Mouse (Mus musculus) stomach, embryonic 16.5 days (tissue): ENCODE measurements around the gene Dmtf1. TPM values are rescaled to one million over a fixed set of nuclear protein-coding genes. Genes with fewer than 3 reads are reported as not detected.
"Not testable (repeated sequence)": the region's sequence is repeated elsewhere in the genome, so short reads cannot be mapped to it uniquely, and the experiment has no call there.

ENCODE experiments used
- ATAC-seq: fragments of 200-750 bp; cut with Nextera tagmentation; 2 replicates; pipeline ENCODE4 v1.8.0; 2017; ENCODE audit warnings: moderate number of reproducible peaks, moderate TSS enrichment; ENCODE audit not compliant: insufficient read depth, low FRiP score
- H3K27ac ChIP-seq: fragments of 300-500 bp; sonication (generic); 2 replicates; pipeline ENCODE4 v1.5.1; 2014; ENCODE audit warnings: low read length
- H3K27me3 ChIP-seq: fragments of 300-500 bp; sonication (generic); 2 replicates; pipeline ENCODE4 v1.6.1; 2014; ENCODE audit warnings: low read length, control low read depth, mixed read lengths; ENCODE audit not compliant: control insufficient read depth, insufficient read depth
- H3K36me3 ChIP-seq: fragments of 300-500 bp; sonication (generic); 2 replicates; pipeline ENCODE4 v1.6.1; 2014; ENCODE audit warnings: low read length; ENCODE audit not compliant: control insufficient read depth, insufficient read depth
- H3K4me1 ChIP-seq: fragments of 300-500 bp; sonication (generic); 2 replicates; pipeline ENCODE4 v1.6.1; 2014; ENCODE audit warnings: low read length, control low read depth, mixed read lengths; ENCODE audit not compliant: control insufficient read depth, insufficient read depth
- H3K4me2 ChIP-seq: fragments of 300-500 bp; sonication (generic); 2 replicates; pipeline ENCODE4 v1.6.1; 2014; ENCODE audit warnings: low read depth, low read length, mixed read lengths
- H3K4me3 ChIP-seq: fragments of 300-500 bp; sonication (generic); replicated peaks from 2 replicates; pipeline ENCODE4 v1.5.1; 2014; ENCODE audit warnings: mild to moderate bottlenecking, low read length
- H3K9ac ChIP-seq: fragments of 300-500 bp; sonication (generic); 2 replicates; pipeline ENCODE4 v1.6.1; 2014; ENCODE audit warnings: low read length
- H3K9me3 ChIP-seq: fragments of 300-500 bp; sonication (generic); replicated peaks from 2 replicates; pipeline ENCODE4 v1.6.1; 2016; ENCODE audit warnings: low read length, control low read depth; ENCODE audit not compliant: control insufficient read depth
- WGBS: fragments of 180-500 bp; shearing (Covaris S2); extraction: QIAGEN DNeasy Blood & Tissue Kit; methylation state at CpG from one replicate; pipeline ENCODE4 v1.1.7; 2014; 5-methylcytosine and 5-hydroxymethylcytosine counted together
- polyA plus RNA-seq: library from polyadenylated mRNA; unstranded; fragments of >200 nt; fragmentation: Nextera tagmentation; extraction: Ambion mirVana; gene quantifications from 2 replicates; pipeline ENCODE4 v1.2.1, GENCODE M21; 2015

Dmtf1 gene
- polyA plus RNA-seq = 38.0 and 41.7 TPM in 2 replicates

DNA sequence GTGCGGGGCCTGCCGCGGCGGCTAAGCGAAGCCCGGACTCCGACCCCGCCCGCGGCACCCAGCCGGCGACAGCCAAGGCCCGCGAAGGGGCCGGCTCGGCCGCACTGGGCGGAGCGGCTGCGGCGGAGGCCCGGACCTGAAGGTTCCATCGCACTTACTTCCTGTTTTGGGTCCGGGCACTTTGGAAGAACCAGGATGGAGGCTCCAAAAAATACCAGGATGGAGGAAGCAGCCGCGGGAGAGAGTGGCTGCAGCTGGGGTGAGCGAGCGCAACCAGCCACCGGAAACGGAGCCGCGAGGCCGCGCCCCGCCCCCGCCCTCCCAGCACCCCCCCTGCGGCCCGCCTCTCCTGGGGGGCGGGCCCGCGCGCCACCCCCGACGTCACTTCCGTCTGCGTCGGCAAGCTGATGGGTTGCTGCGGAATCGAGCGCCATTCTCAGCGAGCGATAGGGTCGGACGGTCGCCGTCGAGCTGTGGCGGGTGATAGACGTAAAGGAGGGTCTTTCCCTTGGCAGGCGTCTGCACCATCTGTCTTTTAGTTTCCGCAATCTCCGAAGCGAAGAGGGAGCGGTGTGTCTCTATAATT lies at the start of gene Dmtf1:
TSS of gene Dmtf1 (minus strand) at position 321 of the 586 bp plus-strand sequence.
- H3K9me3 ChIP-seq = no peaks in the 10 kb centered on the region
- peak within 1 kb of the TSS; percentile 100 for H3K27ac ChIP-seq
- under 1% methylated on average over 60 of the region's 64 CpGs for WGBS
- peak; percentile 97 for ATAC-seq
- no peaks in the 10 kb centered on the region for H3K36me3 ChIP-seq
- no peaks in the 10 kb centered on the region for H3K27me3 ChIP-seq
- peak within 1 kb of the TSS; percentile 99 for H3K9ac ChIP-seq
- H3K4me1 ChIP-seq = peaks cover 7% of the 10 kb centered on the region; the same call in 1 of the 2 replicates
- peak within 1 kb of the TSS; percentile 91 for H3K4me2 ChIP-seq
- H3K4me3 ChIP-seq = peak within 1 kb of the TSS; percentile 95

DNA sequence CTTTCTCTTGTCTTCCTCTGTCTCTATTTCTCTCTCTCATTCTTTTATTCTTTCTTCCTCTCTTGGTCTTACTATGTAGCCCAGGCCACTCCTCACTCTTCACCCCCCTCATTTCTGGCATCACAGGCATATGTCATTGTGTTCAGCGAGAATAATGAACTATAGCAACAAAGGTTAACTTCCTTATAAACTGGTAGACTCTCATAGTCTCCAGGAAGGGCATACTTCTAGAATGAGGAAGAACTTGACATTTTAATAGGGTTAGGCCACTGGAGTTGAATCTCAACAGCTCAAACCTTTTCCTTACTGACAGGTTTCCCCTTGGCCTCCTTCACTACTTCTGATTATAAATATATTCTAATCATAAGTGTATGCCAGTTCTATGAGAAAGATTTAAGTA lies 24.9 kb upstream of the Dmtf1 start:
- Histone ChIP-seq H3K4me1 (no peaks in the 10 kb centered on the region), H3K9me3 (no peaks in the 10 kb centered on the region), H3K27ac (no peak overlapping the region), H3K36me3 (no peaks in the 10 kb centered on the region), H3K4me2 (no peak overlapping the region), H3K4me3 (no peak overlapping the region), H3K9ac (no peak overlapping the region), H3K27me3 (no peaks in the 10 kb centered on the region)
- no peak for ATAC-seq
- 74% methylated on average over 1 of the region's 1 CpGs for WGBS

- no peak overlapping the region for H3K9ac ChIP-seq
- H3K27me3 ChIP-seq = no peaks in the 10 kb centered on the region
- H3K4me3 ChIP-seq = no peak overlapping the region
- H3K27ac ChIP-seq = no peak overlapping the region
- WGBS = 71% methylated on average over 2 of the region's 2 CpGs
- no peaks in the 10 kb centered on the region for H3K36me3 ChIP-seq
- H3K4me2 ChIP-seq = no peak overlapping the region
- no peak for ATAC-seq
- H3K4me1 ChIP-seq = no peaks in the 10 kb centered on the region
- H3K9me3 ChIP-seq = no peaks in the 10 kb centered on the region
Measured at GRCm38 (mm10) chr5:9173295-9173694, 11.7 kb upstream of the Dmtf1 start.

- H3K36me3 ChIP-seq, H3K9me3 ChIP-seq, H3K9ac ChIP-seq, H3K27ac ChIP-seq, H3K27me3 ChIP-seq, H3K4me2 ChIP-seq, H3K4me3 ChIP-seq, ATAC-seq, H3K4me1 ChIP-seq: not testable (repeated sequence)
- 81% methylated on average over 4 of the region's 5 CpGs for WGBS
Measured at GRCm38 (mm10) chr5:9169328-9170005, 7.9 kb upstream of the Dmtf1 start.

DNA sequence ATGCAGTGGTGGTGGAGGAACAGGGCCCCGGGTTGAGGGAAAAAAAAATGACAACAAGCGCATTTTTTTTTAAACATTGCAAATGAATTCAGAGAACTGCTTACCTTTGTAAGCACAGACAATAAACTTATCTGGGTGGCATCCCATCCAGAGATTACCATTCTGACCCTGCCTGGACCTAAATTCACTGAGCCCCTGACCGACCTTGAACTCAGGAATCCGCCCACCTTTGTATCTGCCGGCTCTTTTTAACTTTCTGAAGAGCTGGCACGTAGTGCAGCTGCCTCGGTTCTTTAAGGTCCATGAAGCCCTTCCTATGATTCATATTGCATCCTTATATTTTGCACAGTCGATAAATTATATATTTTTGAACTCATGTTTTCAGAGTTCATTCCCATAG lies 4.8 kb upstream of the Dmtf1 start:
- Histone ChIP-seq H3K9ac (no peak overlapping the region), H3K36me3 (no peaks in the 10 kb centered on the region), H3K9me3 (no peaks in the 10 kb centered on the region), H3K4me3 (no peak overlapping the region), H3K27ac (no peak overlapping the region), H3K27me3 (no peaks in the 10 kb centered on the region), H3K4me2 (no peak overlapping the region), H3K4me1 (0 out of 2 replicates have a peak, but pooled peaks cover 3% of the 10 kb centered on the region)
- no peak for ATAC-seq
- WGBS = 62% methylated on average over 8 of the region's 8 CpGs

GRCm38 (mm10) chr5:9165151-9165550 lies 3.6 kb upstream of the Dmtf1 start:
- not testable (repeated sequence) for H3K27me3 ChIP-seq, H3K4me1 ChIP-seq, ATAC-seq, H3K27ac ChIP-seq, H3K36me3 ChIP-seq, H3K9me3 ChIP-seq, H3K4me2 ChIP-seq, H3K4me3 ChIP-seq, H3K9ac ChIP-seq
- whole genome bisulfite sequencing = 86% methylated on average over 10 of the region's 10 CpGs

- no peaks in the 10 kb centered on the region for H3K27me3 ChIP-seq
- no peak overlapping the region for H3K4me2 ChIP-seq
- H3K9ac ChIP-seq = no peak overlapping the region
- ATAC-seq = no peak
- H3K27ac ChIP-seq = no peak overlapping the region
- H3K4me3 ChIP-seq = no peak overlapping the region
- H3K36me3 ChIP-seq = no peaks in the 10 kb centered on the region
- no peaks in the 10 kb centered on the region for H3K9me3 ChIP-seq
- WGBS = 93% methylated on average over 3 of the region's 3 CpGs
- peaks cover 7% of the 10 kb centered on the region; the same call in 1 of the 2 replicates for H3K4me1 ChIP-seq
Measured at GRCm38 (mm10) chr5:9163411-9163810, 1.8 kb upstream of the Dmtf1 start.

- H3K36me3 ChIP-seq = no peaks in the 10 kb centered on the region
- no peak for ATAC-seq
- peak overlapping the region; percentile 100 for H3K27ac ChIP-seq
- H3K9ac ChIP-seq = peak overlapping the region; percentile 75
- H3K4me3 ChIP-seq = peak overlapping the region; percentile 95
- peaks cover 7% of the 10 kb centered on the region; the same call in 1 of the 2 replicates for H3K4me1 ChIP-seq
- H3K9me3 ChIP-seq = no peaks in the 10 kb centered on the region
- peak overlapping the region; percentile 91 for H3K4me2 ChIP-seq
- WGBS = 12% methylated on average over 7 of the region's 7 CpGs
- H3K27me3 ChIP-seq = no peaks in the 10 kb centered on the region
Measured at GRCm38 (mm10) chr5:9162088-9162487, 512 bp upstream of the Dmtf1 start.

- peak overlapping the region; percentile 100 for H3K27ac ChIP-seq
- peak; percentile 64 for ATAC-seq
- H3K36me3 ChIP-seq = no peaks in the 10 kb centered on the region
- H3K4me3 ChIP-seq = peak overlapping the region; percentile 95
- H3K9me3 ChIP-seq = no peaks in the 10 kb centered on the region
- H3K9ac ChIP-seq = peak overlapping the region; percentile 99
- under 1% methylated on average over 51 of the region's 55 CpGs for WGBS
- peaks cover 7% of the 10 kb centered on the region; the same call in 1 of the 2 replicates for H3K4me1 ChIP-seq
- peak overlapping the region; percentile 60 for H3K4me2 ChIP-seq
- H3K27me3 ChIP-seq = no peaks in the 10 kb centered on the region
Measured at GRCm38 (mm10) chr5:9160831-9161455, 633 bp downstream of the Dmtf1 start.
